Mouse (Mus musculus): ENCODE measurements around the gene Vmn2r14.
"Not testable (repeated sequence)": the region's sequence is repeated elsewhere in the genome, so short reads cannot be mapped to it uniquely, and the experiment has no call there.

Vmn2r14 gene

GRCm38 (mm10) chr5:109224608-109225007 is at the start of gene Vmn2r14:
TSS of gene Vmn2r14 (minus strand) at chr5:109224708.
- no peak for DNase-seq (ENCODE audit: low read depth, low spot score)

GRCm38 (mm10) chr5:109192099-109192498 is 32.4 kb downstream of the Vmn2r14 start, which contains the start of gene Vmn2r13:
TSS of gene Vmn2r13 (minus strand) at chr5:109192199.
- not testable (repeated sequence) for DNase-seq (ENCODE audit: low read depth, low spot score)

GRCm38 (mm10) chr5:109166851-109167250 is 57.7 kb downstream of the Vmn2r14 start:
- DNase-seq (ENCODE audit: low read depth, low spot score) = not testable (repeated sequence)
